Mouse (Mus musculus) granulocyte monocyte progenitor cell, adult 5-6 weeks (primary cell): Measurements from ENCODE around the gene Fam129b. TPM values are rescaled to one million over a fixed set of nuclear protein-coding genes. Genes with fewer than 3 reads are reported as not detected.

Experiments used
- ATAC-seq: replicated peaks from 2 replicates; pipeline ENCODE4 v1.8.0; 2016; ENCODE audit warnings: mild to moderate bottlenecking, moderate TSS enrichment, inconsistent platforms; ENCODE audit not compliant: poor library complexity, severe bottlenecking
- total RNA-seq, 2 experiments: library from RNA; stranded (forward) in 1 of 2; stranded (reverse) in 1 of 2; fragments of 200-712, 200-1000 nt in 1 of 2; fragments of >200 nt in 1 of 2; fragmentation: Nextera tagmentation in 1 of 2; gene quantifications; 2 replicates each; pipeline ENCODE4 v1.2.3; 2014 to 2017

The Fam129b gene
- total RNA-seq, 2 experiments from 2014 or later, result 7.9 to 9.6 TPM

DNA sequence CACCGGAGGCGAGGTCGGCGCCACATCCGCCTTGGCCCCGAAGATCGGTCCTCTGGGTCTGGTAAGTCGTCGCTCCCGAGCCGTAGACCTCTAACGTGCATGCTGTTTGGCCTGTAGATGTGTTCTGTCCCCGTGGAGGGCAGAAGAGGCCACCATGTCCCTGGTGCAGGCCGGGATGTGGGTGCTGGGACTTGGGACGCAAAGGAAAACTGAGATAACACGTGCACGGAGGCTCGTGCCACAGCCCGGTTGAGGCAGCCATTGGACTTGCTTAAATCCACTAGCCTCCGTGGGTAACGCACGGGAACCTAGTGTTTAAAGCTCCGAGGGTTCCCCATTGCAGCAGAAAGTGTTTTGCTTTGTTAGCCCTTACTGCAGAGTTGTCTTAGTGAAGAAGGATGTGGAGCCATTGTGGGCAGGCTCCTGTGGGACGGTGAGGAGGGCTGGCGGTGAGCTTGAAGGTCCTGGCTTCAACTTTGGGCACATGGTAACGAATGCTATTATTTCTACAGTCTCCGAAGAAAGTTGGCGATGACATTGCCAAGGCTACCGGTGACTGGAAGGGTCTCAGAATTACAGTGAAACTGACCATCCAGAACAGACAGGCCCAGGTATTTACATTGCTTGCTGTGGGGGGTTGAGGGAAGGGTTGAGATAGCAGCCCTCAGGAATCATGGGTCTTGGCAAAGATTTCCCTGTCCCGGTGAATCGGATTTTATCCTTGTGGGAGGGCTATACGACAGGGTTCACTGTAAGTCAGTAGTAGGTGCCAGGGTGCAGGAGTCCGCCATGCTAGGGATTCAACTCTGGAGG, 86.4 kb downstream of the Fam129b start:
- ATAC-seq, result no peak

DNA sequence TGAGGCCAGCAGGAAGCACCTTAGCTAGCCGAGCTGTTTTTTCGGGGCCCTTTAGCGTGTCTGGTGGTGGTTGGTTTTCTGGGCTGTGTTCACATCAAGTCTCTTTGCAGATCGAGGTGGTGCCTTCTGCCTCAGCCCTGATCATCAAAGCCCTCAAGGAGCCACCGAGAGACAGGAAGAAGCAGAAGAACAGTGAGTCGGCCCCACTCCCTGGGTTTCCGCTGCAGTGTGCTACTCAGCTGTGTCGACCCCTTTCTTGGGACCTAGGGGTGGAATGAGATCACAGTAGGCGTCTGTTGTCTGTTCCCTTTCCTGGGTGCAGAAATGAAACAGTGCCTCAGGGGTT, 86.9 kb downstream of the Fam129b start:
- ATAC-seq, result no peak

DNA sequence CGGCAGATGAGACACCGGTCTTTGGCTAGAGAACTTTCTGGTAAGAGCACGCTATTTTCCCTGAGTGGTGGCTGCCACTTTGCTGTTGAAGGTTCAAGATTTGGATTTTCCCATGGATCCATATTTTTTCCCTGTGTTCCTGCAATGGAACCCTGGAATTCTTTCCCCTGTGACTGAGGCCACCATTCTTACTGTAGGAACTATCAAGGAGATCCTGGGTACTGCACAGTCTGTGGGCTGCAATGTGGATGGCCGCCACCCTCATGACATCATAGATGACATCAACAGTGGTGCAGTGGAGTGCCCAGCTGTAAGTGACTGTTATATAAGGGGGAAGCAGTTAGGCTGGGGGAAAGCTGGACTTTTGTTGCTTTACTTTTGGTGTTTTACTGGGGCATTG, 87.6 kb downstream of the Fam129b start:
- no peak for ATAC-seq

DNA sequence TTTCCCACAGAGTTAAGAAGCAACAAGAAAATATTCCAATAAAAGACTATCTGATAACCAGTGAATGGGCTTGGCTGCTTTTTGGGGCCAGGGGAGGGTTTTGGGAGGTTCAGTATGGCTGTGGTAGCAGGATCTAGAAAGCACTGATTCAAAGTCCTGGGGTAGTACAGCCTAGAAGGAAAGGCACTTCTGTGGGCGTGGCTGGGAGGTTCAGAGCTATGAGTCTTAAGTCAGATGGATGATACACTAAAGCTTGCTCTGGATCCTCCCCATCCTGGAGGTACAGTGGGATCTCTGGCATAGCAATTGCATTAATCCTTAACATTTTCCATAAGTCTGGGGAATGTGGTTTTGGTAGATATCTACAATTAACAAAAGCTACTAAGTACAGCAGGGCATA, 88.1 kb downstream of the Fam129b start:
- ATAC-seq, result no peak

DNA sequence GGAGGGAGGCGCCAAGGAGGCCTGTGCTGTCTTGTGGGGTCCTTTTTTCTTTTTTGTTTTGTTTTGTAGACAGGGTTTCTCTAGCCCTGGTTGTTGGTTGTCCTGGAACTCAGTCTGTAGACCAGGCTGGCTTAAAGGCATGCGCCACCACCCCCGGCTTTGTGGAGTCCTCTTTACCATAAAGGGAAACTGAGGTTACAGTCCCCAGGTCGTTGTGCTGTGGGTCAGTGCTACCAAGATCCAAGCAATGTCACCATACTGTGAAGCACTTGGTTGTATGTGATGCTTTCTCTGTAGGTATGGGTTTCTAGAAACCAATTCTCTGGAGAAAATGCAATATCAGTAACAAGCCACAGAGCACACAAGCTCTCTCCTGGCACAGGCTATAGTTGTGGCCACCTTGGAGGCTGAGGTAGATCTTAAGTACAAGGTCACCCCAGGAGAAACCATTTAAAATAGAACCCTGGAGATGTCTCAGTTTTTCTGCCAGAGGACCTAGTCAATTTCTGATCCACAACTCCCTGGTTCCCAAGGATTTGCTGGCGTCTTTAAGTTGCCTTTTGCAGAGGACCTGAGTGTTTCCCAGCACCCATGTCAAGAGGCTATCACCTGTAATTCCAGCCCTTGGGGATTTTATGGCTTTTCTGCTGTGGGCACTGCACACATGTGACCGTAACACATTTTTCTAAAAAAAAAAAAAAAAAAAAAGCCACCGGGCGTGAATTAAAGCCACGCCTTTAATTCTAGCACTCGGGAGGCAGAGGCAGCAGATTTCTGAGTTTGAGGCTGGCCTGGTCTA, 88.9 kb downstream of the Fam129b start:
- no peak for ATAC-seq

DNA sequence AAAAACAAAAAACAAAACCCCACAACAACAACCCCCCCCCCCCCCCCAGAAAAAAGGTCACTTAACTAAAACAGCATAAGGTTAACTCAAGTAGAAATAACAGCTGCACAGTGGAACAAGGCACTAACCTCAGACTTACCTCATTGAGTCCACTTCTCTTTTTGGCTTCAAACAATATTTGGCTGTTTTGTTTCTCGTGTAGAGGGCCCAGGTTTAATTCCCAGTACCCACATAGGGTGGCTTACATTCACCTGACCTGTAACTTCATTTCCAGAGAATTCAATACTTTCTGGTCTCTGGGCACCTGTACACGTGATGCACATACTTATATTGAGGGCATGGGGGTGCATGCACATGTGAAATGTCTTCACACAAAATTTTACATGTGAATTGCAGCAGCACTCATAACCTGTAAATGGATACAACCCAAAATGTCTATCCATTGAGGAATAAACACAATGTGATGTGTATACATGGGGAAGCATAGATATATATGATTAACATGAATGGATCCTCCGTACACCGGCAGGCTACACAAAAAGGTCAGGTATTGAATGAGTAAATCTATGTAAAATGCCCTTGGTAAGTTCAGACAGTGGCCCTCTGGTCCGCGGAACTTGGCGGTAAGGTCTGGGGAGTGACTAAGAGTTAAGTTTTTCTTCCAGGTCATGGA, 89.7 kb downstream of the Fam129b start:
- no peak for ATAC-seq

- no peak for ATAC-seq
Observed at GRCm38 (mm10) chr2:32966184-32966688, 90.3 kb downstream of the Fam129b start.

- ATAC-seq, result peak; percentile 70
Observed at GRCm38 (mm10) chr2:32966689-32967631, 91.0 kb downstream of the Fam129b start.

DNA sequence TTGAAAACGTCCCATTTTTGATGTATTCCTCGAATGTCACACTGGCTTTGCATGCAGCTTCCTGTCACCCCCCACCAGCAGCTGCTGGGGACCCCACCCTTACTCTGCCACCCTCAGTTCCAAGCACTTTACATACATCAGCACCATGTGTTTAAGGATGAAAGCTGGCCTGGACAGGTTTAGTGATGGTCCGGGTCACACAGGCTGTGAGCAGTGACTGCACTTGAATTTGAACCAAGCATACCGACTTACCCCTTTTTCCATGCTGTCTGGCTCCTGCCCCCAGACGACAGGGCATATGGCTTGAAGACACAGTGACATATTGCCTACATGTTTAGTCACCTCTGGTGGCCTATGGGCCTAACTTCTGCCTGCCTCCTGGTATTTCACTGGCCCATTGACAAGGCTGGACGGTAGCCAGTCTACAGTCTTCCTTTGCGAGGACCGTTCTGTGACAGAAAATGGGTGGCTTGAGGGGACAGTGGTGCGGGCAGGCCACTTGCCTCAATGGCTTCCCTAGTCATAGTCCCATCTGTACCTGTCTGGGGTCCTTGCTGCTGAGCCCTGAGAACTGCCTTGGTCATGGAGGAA, 92.2 kb downstream of the Fam129b start:
- ATAC-seq, result no peak

- no peak for ATAC-seq
Observed at GRCm38 (mm10) chr2:32969326-32969725, 93.4 kb downstream of the Fam129b start.

- no peak for ATAC-seq
Observed at GRCm38 (mm10) chr2:32971235-32971634, 95.3 kb downstream of the Fam129b start.

- no peak for ATAC-seq
Observed at GRCm38 (mm10) chr2:32974216-32974615, 98.3 kb downstream of the Fam129b start.

Other genes starting within 250 kb of the Fam129b start
- gene Eng, start 229.5 kb upstream of the Fam129b start, total RNA-seq (2014; fragmentation: Nextera tagmentation), result 11.0 and 28.9 TPM in 2 replicates
- 4.0 and 6.0 TPM in 2 replicates for gene Eng, start 229.5 kb upstream of the Fam129b start, total RNA-seq (2017)
- gene Fpgs, start 172.0 kb upstream of the Fam129b start, total RNA-seq (2014; fragmentation: Nextera tagmentation), result 24.2 and 34.0 TPM in 2 replicates
- gene Fpgs, start 172.0 kb upstream of the Fam129b start, total RNA-seq (2017), result 19.0 and 20.7 TPM in 2 replicates
- gene Cdk9, start 163.0 kb upstream of the Fam129b start, total RNA-seq (2014; fragmentation: Nextera tagmentation), result 89.5 and 102 TPM in 2 replicates
- gene Cdk9, start 163.0 kb upstream of the Fam129b start, total RNA-seq (2017), result 44.8 and 54.3 TPM in 2 replicates
- 14.3 and 17.6 TPM in 2 replicates for gene Sh2d3c, start 155.1 kb upstream of the Fam129b start, total RNA-seq (2014; fragmentation: Nextera tagmentation)
- 11.2 and 12.7 TPM in 2 replicates for gene Sh2d3c, start 155.1 kb upstream of the Fam129b start, total RNA-seq (2017)
- gene 6330409D20Rik, start 135.1 kb upstream of the Fam129b start, total RNA-seq (2014; fragmentation: Nextera tagmentation), result not detected in 2 replicates
- gene 6330409D20Rik, start 135.1 kb upstream of the Fam129b start, total RNA-seq (2017), result not detected in 2 replicates
- gene Tor2a, start 118.9 kb upstream of the Fam129b start, total RNA-seq (2014; fragmentation: Nextera tagmentation), result 15.4 and 33.4 TPM in 2 replicates
- gene Tor2a, start 118.9 kb upstream of the Fam129b start, total RNA-seq (2017), result 19.0 and 28.7 TPM in 2 replicates
- gene Ttc16, start 100.5 kb upstream of the Fam129b start, total RNA-seq (2014; fragmentation: Nextera tagmentation), result 0.15 TPM in 1 of 2 replicates, not detected in the other
- 0.09 and 0.26 TPM in 2 replicates for gene Ttc16, start 100.5 kb upstream of the Fam129b start, total RNA-seq (2017)
- 3.5 and 4.7 TPM in 2 replicates for gene Ptrh1, start 100.3 kb upstream of the Fam129b start, total RNA-seq (2014; fragmentation: Nextera tagmentation)
- gene Ptrh1, start 100.3 kb upstream of the Fam129b start, total RNA-seq (2017), result 2.9 and 3.0 TPM in 2 replicates
- not detected in 2 replicates for gene Cfap157, start 91.7 kb upstream of the Fam129b start, total RNA-seq (2014; fragmentation: Nextera tagmentation)
- not detected in 2 replicates for gene Cfap157, start 91.7 kb upstream of the Fam129b start, total RNA-seq (2017)
- 3.5 and 6.3 TPM in 2 replicates for gene Stxbp1, start 28.9 kb upstream of the Fam129b start, total RNA-seq (2014; fragmentation: Nextera tagmentation)
- 1.3 and 1.6 TPM in 2 replicates for gene Stxbp1, start 28.9 kb upstream of the Fam129b start, total RNA-seq (2017)
- 3,079 and 3,298 TPM in 2 replicates for gene Rpl12, start 85.4 kb downstream of the Fam129b start, total RNA-seq (2014; fragmentation: Nextera tagmentation)
- 2,139 and 2,991 TPM in 2 replicates for gene Rpl12, start 85.4 kb downstream of the Fam129b start, total RNA-seq (2017)
- 9.6 and 14.7 TPM in 2 replicates for gene Lrsam1, start 85.5 kb downstream of the Fam129b start, total RNA-seq (2014; fragmentation: Nextera tagmentation)
- gene Lrsam1, start 85.5 kb downstream of the Fam129b start, total RNA-seq (2017), result 2.8 and 3.2 TPM in 2 replicates
- gene Slc2a8, start 106.0 kb downstream of the Fam129b start, total RNA-seq (2014; fragmentation: Nextera tagmentation), result 4.0 and 4.8 TPM in 2 replicates
- gene Slc2a8, start 106.0 kb downstream of the Fam129b start, total RNA-seq (2017), result 3.7 and 5.8 TPM in 2 replicates